Mouse (Mus musculus) stomach, postnatal 0 days (tissue): ENCODE measurements at regions not wholly inside any gene's neighbourhood (a gene's known extent, or its start where the extent isn't known, plus 50 kb on each side); places are given as distances from the start of the nearest gene placed in this dataset.

Source experiments
- CTCF ChIP-seq: IDR thresholded peaks from 2 replicates; pipeline ENCODE4 v1.5.1; 2016; ENCODE audit warnings: antibody characterized with exemption, low read depth, mild to moderate bottlenecking, moderate library complexity
- EP300 ChIP-seq: optimal IDR thresholded peaks from 2 replicates; pipeline ENCODE3; 2016; ENCODE audit warnings: antibody characterized with exemption

DNA sequence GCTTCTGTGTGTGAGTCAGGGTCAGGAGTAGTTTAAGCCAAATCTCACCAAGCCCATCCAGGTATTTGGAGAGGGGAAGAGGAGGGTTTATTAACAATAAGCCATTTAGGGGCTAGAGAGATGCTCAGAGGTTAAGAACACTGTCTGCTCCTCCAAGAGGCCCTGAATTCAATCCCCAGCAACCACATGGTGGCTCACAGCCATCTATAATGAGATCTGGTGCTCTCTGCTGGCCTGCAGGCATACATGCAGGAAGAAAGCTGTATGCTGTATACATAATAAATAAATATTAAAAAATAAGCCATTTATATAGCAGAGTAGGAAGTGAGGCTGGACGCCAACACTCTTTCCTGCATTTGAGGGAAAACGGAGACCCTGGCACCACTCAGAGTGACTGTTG lies 330.4 kb upstream of the Arglu1 start:
- peak; percentile 27 for TF ChIP-seq CTCF
- TF ChIP-seq EP300, result no peak
